Mouse (Mus musculus) embryo, embryonic 11.5 days (tissue): Measurements from ENCODE around the gene Ciao2a.

Experiments
- DNase-seq: peaks from one replicate; pipeline ENCODE4 v3.0.0-alpha.2; 2012; ENCODE audit warnings: low read depth, low spot score

The Ciao2a gene

DNA sequence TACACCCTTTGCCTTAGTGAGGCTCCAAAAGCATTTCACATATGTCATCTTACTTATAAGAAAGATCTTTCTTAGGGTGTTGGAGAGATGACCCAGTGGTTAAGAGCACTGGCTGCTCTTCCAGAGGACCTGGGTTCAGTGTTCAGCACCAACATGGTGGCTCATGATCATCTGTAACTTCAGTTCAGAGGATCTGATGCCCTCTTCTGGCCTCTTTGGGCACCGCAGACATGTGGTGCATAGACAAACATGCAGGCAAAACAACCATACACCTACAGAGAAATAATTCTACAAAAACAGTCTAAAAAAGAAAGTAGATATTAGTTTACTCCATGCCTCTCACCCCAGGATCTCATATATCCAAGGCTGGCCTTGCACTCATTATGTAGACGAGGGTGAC is 33.7 kb downstream of the Ciao2a start:
- no peak for DNase-seq

DNA sequence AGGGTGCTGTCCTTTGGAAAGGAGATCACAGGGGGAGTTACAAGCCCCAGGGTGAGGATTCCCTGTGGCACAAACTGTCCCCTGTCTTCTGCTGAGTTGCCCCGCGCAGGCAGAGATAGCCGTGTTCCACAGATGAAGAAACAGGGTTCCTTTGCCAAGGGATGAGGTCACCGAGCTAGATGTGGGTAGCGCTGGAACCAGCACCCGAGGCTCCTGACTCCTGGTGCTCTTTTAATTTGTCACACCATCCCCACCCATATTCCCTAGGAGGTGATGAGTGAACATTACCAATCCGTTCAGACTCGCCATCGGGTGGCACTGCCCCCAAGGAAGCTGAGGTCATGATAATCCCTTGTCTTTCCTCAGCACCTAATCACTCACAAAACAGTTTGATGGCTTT is 36.6 kb downstream of the Ciao2a start:
- DNase-seq, result no peak

DNA sequence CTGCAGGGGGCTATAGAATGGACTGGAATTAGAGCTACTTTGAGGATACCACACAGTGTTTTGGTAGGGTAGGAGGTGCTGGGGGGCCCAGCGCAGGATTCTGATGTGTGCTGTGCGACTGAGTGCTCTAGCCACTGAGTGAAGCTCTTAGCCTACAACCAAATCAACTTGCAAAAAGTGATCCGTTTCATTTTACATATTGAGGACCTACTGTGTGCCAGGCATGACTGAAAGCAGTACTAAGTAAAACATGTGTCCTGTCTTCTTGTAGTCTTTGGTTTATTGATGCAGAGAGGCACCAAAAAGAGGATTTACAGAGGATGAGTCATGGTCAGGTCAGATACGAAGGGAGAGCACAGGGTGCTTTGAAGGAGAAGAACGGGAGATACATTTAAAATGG is 40.8 kb downstream of the Ciao2a start:
- no peak for DNase-seq

DNA sequence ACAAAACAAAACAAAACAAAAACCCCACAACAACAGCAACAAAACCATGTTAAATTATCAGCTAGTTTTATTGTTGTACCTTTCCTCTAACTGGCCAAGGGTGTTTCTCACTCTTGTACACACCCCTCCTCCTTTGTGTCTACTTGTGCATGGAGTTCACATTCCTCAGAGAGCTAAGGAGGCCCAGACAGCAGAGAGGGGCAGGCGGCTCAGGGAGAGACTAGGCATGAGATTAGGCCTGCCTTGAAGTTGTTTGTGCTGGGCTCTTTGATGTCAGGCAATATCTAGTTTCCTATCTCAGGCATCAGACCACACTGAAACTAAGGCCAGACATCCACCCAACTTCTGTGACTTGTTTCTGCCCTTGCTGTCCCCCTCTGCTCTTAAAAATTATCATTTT is 41.8 kb downstream of the Ciao2a start:
- no peak for DNase-seq

DNA sequence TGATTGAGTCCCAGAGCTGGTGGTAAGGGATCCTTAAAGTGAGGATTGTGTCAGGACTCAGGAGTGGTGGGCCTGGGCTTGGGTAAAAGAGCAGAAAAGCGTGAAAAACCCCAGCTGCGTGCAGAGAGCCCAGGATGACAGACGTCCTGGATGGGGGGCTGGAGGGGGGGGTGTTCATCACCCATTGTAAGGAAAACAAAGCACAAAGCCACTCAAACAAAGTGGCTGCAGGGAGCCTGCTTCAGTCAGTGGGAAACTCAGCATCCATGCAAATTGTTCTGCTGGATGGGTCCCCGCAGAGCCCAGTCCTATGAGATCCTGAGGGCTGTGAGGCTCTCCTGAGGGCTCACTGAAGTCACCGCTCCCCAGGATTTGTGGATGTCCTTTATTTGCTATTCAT is 44.1 kb downstream of the Ciao2a start:
- DNase-seq, result no peak

DNA sequence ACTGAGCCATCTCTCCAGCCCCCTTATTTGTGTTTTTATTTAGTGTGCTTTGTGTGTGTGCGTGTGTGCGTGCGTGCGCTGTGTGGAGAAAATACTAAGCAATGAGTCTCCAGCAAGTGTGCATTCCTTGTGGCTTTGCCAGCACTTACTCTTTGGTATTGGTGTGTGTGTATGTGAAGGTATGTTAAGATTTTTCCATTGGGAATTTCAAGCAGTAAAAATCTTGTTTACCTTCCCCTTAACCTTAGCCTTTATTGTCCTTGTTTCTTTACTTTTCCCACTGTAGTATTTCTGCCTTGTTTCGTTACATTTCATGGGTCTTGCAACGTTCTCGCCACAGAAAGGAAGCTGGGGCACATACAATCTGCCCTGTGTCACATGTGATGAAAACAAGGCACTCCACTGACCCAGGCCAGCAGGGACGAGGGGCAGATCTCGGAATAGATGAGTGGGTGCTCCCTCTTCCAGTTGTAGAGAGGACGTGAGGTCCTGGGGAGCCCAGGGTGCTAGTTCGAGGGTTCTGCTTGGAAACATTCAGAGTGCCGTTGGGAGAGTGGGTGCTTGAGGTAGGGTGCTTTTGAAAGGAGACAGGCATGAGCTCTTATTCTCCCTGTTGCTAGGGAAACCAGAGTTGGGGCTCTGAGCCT is 45.0 kb downstream of the Ciao2a start:
- DNase-seq, result no peak

DNA sequence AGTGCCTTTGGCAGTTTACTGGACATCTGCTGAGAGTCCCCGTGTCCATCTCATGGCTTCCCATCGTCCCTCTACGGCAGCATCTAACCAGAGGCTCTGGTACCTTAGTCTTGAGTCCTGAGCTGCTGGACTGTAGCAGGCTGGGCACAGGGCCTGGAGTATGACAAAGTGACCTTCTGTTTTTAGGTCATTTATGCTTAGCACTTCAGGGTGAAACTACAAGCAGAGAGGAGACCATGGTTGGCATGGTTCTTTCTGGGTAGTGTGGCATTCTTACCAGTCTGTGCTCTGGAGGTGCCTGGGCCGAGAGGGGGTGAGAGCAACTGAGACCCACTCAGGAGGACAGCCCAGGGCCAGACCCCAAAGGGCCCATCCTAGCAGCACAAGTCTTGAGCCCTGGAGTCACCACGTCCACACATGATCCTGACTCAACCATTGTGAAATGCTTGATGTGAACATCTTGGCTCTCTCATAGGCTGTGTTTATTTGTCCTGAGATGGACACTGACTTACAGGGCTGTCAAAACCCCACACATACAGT is 47.0 kb downstream of the Ciao2a start:
- DNase-seq, result no peak

DNA sequence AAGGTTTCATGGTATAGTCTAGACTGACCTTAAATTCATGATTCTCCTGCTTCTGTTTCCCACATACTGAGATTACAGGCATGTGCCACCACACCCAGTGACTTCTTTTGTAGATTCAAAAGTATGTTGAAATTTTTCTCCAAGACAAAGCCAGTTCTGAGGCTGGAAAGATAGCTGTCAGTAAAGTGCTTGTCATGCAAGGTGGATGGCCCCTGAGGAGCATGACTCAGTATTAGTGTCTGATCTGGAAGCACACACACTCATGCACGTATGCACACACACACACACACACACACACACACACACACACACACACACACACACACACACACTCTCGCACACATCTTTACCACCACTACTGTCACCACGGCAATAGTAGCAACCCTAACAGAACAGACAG is 48.6 kb downstream of the Ciao2a start:
- no peak for DNase-seq

DNA sequence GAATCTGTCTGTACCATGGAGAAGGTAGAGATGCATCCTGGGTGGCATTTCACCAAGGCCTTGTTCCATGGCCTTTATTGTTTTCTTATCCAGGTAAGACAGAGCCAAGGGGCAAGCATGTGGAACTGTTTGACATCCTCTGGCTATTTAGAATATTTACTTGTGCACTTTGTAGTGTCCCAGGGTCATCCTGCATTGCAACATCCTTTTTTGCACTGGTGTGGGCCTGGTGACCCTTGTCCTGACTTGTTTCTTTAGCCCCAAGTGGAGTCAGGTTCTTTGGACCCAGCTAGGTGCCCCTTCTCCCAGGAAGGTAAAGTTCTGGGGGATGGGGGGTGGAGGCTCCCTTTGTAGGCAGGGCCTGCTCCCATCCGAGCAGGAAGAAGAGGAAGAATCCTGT is 51.6 kb downstream of the Ciao2a start:
- no peak for DNase-seq

DNA sequence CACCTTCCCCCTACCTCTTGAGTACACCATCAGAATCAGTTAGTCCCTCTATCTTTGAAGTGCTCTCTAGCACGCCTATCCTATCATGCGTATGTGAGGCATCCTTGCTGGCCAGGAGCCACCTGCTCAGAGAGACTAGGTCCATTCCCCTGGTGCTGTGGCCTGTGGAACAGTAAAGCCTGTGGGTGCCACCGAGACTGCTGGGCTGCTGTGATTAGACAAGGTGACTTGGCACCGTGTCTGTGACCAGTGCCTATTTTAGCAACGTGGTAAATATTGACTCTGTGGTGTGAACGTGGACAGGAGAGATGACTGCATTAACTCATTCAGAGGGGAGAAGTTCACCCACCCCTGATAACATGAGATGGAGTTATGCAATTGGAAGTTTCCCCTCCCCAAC is 53.4 kb downstream of the Ciao2a start:
- DNase-seq, result no peak

DNA sequence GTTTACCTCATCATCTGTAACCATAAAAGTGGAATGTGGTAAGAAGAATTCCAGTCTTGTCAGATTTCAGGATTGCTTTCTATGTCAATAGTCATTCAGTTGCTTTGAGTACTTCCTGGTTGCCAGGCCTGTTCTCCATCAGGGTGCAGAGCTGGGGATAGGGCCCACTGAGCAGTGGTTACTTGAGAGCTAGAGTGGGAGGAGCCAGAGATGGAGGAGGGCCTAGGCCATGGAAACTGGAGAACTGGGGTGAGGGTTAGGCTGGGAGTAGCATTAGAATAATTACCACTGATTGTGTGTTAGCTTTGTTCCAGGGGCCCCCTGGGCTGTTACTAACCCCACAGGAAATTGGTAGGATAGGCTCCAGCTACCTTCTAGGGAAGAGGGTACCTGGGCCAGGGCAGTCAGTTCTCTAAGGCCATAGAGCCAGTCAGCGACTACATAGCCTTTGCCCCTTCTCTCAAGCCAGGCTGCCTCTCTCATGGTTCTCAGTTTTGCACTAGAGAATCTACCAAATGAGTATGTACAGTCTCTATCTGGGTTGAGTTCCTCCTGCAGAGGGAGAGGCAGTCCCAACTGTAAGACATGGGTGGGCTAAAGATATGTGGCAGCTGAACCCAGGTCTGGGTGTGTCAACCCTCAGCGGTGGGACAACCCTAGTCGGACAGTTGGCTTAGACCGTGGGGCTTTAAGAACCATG is 54.9 kb downstream of the Ciao2a start:
- DNase-seq, result no peak

DNA sequence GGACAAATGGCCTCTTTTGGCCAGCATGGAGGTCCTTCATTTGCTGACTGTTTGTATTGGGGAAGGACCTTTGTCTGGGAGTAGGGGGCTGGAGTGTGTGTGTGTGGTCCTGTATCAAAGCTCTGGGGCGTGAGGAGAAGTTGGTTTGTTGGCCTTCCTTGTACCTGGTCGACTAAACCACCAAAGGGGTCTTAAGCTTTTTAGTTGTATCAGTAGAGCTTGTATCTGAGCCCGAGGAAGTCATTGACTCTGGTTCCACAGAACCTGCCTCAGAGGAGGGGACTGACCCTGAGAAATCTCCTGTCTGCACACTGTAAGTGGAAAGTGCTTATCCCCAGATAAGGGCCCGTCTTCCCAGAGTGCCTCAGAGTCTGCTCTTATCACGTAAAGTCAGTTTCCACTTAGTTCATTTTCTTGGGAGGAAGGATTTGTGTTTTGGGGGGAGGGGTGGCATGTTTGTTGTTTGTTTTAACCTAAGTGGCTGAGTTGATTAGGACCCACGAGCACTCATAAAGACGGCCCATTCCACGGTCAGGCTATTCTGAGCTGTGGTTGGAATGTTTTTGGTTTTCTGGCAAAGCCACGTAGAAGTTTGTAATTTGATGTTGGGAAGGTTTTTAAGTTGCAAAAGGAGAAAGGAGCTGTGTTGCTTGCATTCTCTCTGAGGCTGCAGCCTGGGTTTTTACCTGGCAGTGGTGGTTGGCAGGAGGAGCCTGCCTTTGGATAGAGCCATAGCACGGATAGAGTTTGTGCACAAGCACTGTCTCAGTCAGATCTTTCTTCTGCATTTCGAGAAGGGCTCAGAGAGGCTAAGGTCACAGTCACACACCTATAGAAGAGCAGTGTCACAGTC is 55.6 kb downstream of the Ciao2a start:
- DNase-seq, result no peak

DNA sequence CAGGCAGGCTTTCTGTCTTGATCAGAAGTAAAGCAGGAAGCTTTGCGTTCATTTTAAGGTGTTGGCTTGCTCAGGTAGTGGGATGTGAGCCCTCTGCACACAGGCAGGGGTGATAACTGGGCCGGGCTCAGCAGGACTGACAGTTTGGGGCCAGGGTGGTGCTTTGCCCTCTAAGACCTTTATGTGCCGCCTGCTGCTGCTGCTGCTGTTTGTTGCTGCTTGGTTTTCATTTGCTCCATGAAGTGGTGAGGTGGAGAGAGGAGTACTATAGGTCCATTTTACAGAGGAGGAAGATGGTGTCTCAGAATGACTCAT is 56.2 kb downstream of the Ciao2a start:
- DNase-seq, result no peak

DNA sequence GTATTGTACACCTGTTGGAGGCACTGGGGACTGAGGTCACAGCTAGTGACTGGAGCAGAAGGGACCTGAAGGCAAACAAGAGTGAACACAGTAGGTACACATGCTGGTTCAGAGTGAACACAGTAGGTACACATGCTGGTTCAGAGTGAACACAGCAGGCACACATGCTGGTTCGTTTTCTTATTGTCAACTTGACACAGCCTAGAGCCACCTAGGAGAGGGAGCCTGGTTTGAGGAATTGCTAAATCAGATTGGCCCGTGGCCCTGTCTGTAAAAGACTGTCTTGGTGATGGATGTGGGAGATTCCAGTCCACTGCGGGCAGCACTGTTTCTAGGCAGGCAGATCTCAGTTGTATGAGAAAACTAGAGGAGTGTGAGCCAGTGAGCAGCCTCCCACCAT is 56.6 kb downstream of the Ciao2a start:
- no peak for DNase-seq

DNA sequence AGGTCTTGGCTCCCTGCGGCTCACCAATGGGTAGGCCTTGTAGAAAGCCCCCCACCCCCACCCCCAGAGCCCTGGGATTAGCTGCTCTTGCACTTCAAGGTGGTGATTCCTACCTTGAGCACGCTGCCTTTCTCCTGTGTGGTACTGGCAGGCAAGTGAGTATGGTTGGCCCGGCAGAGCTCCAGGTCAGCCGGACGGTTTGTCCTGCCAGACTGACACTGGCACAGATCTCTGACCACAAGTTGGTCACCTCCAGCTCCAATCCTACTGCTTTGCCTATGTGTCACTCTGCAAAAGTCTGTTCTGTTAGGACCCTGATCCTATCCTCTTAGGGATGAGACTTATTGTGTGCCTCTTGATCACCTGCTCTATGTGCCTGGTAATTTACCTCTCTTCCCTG is 58.2 kb downstream of the Ciao2a start:
- DNase-seq, result no peak

DNA sequence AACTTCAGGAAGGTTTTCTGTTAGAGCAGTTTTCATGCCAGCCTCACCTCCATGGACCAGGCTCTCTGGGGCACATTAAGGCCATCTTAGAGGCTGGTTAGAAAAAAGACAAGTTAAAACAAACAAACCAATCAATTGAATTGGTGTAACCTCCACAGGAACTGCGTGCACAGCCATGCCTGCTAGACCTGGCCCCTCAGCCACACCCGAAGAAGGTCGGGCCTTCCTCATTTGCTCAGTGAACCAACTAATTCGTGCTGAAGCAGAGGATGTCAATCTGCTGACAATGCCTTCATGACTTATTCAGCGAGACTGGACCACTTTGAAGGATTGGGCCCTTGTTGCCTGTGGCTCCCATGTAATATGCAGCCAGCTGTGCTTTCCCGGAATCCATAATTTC is 60.0 kb downstream of the Ciao2a start:
- no peak for DNase-seq
